Mouse (Mus musculus): ENCODE measurements around the gene Zfp324.

DNA sequence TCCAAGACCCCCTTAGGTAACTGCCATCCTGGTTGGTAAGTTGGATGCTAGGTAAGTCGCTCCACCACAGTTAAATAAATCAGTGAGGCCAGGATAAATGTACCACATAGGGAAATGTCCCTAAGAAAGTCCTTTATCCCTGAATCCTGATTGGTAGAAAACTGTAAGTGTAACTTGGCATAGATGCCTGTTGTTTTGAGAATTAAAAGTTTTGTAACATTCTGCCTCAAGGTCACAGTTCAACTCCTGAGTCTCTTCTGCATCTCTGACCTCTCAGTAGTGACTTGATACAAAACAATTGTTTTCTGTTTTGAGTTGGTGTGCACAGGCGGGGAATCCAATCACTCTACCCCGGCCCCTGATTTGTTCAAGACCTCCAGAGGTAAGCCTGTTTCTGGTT is 33.2 kb downstream of the Zfp324 start, which contains the start of gene Trim28:
- TF ChIP-seq CTCF (IDR thresholded peaks at IDR 0.05; ENCODE audit: low read depth) (no peak), EP300 (IDR thresholded peaks at IDR 0.05; ENCODE audit: low read depth) (no peak)
